Mouse (Mus musculus): ENCODE data around the gene Gdap1l1. TPM values are rescaled to one million over a fixed set of nuclear protein-coding genes. Genes with fewer than 3 reads are reported as not detected.

Gene Gdap1l1
- polyA plus RNA-seq, 1 experiment, result 3.1 TPM

DNA sequence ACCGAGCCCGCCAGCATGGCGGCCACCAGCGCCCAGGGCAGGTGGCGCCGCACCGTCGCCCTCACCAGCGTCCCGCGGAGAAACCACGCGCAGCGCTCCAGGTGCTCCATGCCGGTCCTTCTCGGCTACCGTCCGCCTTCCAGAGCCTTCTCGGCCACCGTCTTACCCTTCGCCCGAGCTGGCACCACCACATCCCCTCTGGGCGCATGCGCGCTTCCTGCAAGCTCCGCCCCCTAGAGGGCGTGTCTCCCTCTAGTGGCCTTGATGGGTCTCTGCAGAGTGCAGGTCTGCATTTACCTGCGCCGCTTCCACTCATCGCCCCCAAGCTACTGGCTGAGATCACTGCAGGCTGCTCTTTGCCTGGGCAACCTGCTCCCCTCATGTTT, 34.2 kb downstream of the Gdap1l1 start, which contains the start of gene Fitm2:
Gene Fitm2 (minus strand): TSS at position 164 of the 386 bp plus-strand sequence.
- H3K36me3 ChIP-seq (ENCODE audit: control insufficient read depth, insufficient read depth, low read length), result no peaks in the 10 kb centered on the region
- peak; percentile 97 for DNase-seq
- no peaks in the 10 kb centered on the region for H3K27me3 ChIP-seq (ENCODE audit: control insufficient read depth, insufficient read depth, low read length)
- under 1% methylated on average over 30 of the region's 30 CpGs for WGBS
- peak within 1 kb of the TSS; percentile 73 for H3K4me3 ChIP-seq (ENCODE audit: control insufficient read depth, insufficient read depth, low read length)
- peaks cover 8% of the 10 kb centered on the region; the same call in 1 of the 2 replicates for H3K4me1 ChIP-seq (replicated peaks; ENCODE audit: control insufficient read depth, insufficient read depth, low read length)
- H3K27ac ChIP-seq (ENCODE audit: control insufficient read depth, insufficient read depth, low read length), result no peak within 1 kb of the TSS
- TF ChIP-seq CTCF (IDR thresholded peaks at IDR 0.05; ENCODE audit: borderline replicate concordance, control insufficient read depth, extremely low read depth, insufficient read depth, low read length, poor library complexity) (peak; percentile 99), POLR2A (IDR thresholded peaks at IDR 0.05; ENCODE audit: control insufficient read depth, extremely low read depth, insufficient read depth, low read length, poor library complexity) (0 out of 2 replicates have a peak, but pooled peaks have one; percentile 11)

DNA sequence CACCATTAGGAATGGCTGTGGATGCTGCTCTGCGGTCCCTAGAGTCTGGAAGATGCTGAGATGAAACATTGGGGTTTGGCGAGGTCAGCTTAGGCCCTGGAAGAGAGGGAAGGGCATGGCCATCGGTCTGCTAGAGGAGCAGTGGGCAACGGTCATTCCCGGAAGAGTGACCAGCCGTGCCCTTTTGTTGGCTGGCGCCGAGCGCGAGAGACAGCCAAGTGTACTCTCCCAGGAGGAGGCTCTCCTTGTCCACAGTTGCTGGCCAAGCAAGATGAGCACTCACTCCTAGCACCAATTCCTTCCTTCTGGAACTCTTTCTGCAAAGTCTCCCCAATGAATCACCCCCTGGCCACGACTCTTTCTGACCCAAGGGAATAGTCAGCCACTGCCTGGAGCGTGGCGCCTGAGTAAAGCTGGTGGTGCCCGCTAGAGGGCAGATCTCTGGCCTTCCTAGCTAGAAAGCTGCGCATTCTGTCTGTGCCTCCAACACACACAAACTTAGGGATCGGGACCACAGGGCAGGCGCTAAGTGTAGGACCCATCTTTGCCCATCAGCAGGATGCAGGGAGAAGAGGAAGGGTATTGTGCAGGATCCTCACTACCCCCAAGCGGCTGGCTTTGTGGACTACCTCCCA, 42.0 kb downstream of the Gdap1l1 start:
- H3K36me3 ChIP-seq (ENCODE audit: control insufficient read depth, insufficient read depth, low read length), result no peaks in the 10 kb centered on the region
- H3K27ac ChIP-seq (ENCODE audit: control insufficient read depth, insufficient read depth, low read length), result no peak overlapping the region
- H3K4me1 ChIP-seq (replicated peaks; ENCODE audit: control insufficient read depth, insufficient read depth, low read length), result no peaks in the 10 kb centered on the region
- H3K4me3 ChIP-seq (ENCODE audit: control insufficient read depth, insufficient read depth, low read length), result no peak overlapping the region
- no peak for DNase-seq
- peaks cover 9% of the 10 kb centered on the region for H3K27me3 ChIP-seq (ENCODE audit: control insufficient read depth, insufficient read depth, low read length)
- 57% methylated on average over 18 of the region's 18 CpGs for WGBS
- TF ChIP-seq POLR2A (IDR thresholded peaks at IDR 0.05; ENCODE audit: control insufficient read depth, extremely low read depth, insufficient read depth, low read length, poor library complexity) (no peak), CTCF (IDR thresholded peaks at IDR 0.05; ENCODE audit: borderline replicate concordance, control insufficient read depth, extremely low read depth, insufficient read depth, low read length, poor library complexity) (no peak)

DNA sequence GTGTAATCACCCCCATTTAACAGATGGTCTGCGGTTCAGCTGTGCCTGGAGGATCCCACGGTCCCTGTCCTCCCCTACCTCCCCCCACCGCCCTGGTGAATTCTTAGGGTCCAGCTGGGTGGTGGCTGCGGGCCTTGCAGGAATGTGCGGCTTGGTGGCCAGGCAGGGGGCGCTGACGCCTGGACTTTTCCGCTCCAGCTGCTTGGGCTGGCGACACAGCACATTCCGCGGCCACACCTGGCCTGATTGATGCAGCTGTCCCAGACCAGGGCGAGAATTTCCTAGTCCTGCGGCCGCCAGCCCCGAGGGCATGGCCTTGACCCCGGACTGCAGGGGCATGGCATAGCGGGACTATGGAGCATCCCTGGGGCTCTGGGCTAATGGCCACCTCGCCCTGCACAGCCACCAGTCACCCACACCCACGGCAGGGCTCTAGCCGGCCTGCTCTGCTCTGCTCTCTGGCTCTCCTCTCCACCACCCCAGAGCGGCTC, 43.3 kb downstream of the Gdap1l1 start:
- DNase-seq, result no peak
- Histone ChIP-seq H3K4me1 (replicated peaks; ENCODE audit: control insufficient read depth, insufficient read depth, low read length) (no peaks in the 10 kb centered on the region), H3K27ac (ENCODE audit: control insufficient read depth, insufficient read depth, low read length) (no peak overlapping the region), H3K4me3 (ENCODE audit: control insufficient read depth, insufficient read depth, low read length) (no peak overlapping the region), H3K27me3 (ENCODE audit: control insufficient read depth, insufficient read depth, low read length) (peaks cover 9% of the 10 kb centered on the region), H3K36me3 (ENCODE audit: control insufficient read depth, insufficient read depth, low read length) (no peaks in the 10 kb centered on the region)
- TF ChIP-seq CTCF (IDR thresholded peaks at IDR 0.05; ENCODE audit: borderline replicate concordance, control insufficient read depth, extremely low read depth, insufficient read depth, low read length, poor library complexity) (no peak), POLR2A (IDR thresholded peaks at IDR 0.05; ENCODE audit: control insufficient read depth, extremely low read depth, insufficient read depth, low read length, poor library complexity) (no peak)
- WGBS, result 10% methylated on average over 21 of the region's 21 CpGs

DNA sequence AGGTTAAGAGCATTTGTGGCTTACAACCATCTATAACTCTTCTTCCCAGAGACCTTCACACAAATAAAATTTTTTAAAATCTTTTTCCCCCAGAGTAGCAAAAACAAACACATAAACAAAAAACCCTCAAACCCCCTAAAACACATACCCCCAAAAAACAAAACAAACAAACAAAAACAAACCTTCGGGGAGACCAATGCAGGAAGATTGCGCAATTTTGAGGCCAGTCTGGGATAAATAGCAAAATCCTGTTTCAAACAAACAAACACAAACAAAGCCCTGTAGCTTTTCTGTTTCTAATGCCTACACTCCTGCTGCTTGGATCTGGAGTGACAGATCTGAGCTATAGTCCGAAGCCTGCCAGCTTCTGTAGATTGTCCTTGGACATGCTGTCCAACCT, 49.1 kb downstream of the Gdap1l1 start:
- Histone ChIP-seq H3K27me3 (ENCODE audit: control insufficient read depth, insufficient read depth, low read length) (no peaks in the 10 kb centered on the region), H3K4me3 (ENCODE audit: control insufficient read depth, insufficient read depth, low read length) (no peak overlapping the region), H3K4me1 (replicated peaks; ENCODE audit: control insufficient read depth, insufficient read depth, low read length) (no peaks in the 10 kb centered on the region), H3K27ac (ENCODE audit: control insufficient read depth, insufficient read depth, low read length) (no peak overlapping the region), H3K36me3 (ENCODE audit: control insufficient read depth, insufficient read depth, low read length) (no peaks in the 10 kb centered on the region)
- TF ChIP-seq POLR2A (IDR thresholded peaks at IDR 0.05; ENCODE audit: control insufficient read depth, extremely low read depth, insufficient read depth, low read length, poor library complexity) (no peak), CTCF (IDR thresholded peaks at IDR 0.05; ENCODE audit: borderline replicate concordance, control insufficient read depth, extremely low read depth, insufficient read depth, low read length, poor library complexity) (no peak)
- no peak for DNase-seq
- WGBS, result 81% methylated on average over 3 of the region's 3 CpGs

DNA sequence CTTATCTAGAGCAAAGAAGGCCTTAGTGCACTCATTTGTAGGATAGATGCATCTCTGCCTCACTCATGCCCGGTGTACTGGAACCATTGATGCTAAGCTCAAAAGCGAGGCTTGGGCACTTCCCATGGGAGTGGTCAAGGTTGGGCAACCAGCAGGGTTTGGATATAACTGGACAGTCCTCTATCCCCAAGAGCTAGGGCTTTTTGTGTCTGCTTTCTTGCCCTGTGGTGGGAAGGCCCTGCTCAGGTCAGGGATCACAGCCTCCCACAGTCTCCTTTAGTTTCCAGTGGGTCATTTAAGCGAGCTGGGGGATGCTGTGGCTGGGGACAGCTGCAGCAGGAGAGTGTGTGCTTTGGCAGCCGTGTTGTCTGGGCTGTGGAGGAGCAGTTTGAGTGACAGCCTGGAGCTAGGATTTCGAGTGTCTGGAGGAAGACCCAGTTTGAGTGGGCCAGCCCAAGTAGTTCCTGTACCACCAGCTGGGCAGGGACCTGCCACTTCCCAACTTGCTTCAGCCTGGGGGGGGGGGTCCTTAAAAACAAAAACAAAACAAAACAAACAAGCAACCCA, 51.5 kb downstream of the Gdap1l1 start:
- WGBS, result 62% methylated on average over 5 of the region's 5 CpGs

DNA sequence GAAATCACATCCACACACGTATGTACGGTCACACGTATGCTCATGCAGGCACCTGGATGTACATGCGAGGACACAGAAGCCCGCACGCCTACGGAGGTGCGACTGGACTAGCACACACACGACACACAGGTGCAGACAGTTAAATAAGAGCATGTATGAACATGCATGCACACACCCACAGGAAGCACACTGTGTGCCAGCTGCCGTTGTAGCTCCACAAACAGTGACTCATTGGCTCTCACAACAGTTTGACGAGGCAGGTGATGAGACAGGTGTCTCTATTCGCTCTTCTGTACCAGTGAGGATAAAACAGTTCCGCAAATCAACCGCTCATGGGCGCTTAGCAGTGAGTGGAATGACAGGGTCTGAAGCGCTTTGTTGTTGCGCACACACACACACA, 52.4 kb downstream of the Gdap1l1 start:
- Histone ChIP-seq H3K36me3 (ENCODE audit: control insufficient read depth, insufficient read depth, low read length) (no peaks in the 10 kb centered on the region), H3K27ac (ENCODE audit: control insufficient read depth, insufficient read depth, low read length) (no peak overlapping the region), H3K27me3 (ENCODE audit: control insufficient read depth, insufficient read depth, low read length) (no peaks in the 10 kb centered on the region), H3K4me1 (replicated peaks; ENCODE audit: control insufficient read depth, insufficient read depth, low read length) (no peaks in the 10 kb centered on the region), H3K4me3 (ENCODE audit: control insufficient read depth, insufficient read depth, low read length) (no peak overlapping the region)
- no peak for TF ChIP-seq CTCF (IDR thresholded peaks at IDR 0.05; ENCODE audit: borderline replicate concordance, control insufficient read depth, extremely low read depth, insufficient read depth, low read length, poor library complexity)
- TF ChIP-seq POLR2A (IDR thresholded peaks at IDR 0.05; ENCODE audit: control insufficient read depth, extremely low read depth, insufficient read depth, low read length, poor library complexity), result no peak
- WGBS, result 89% methylated on average over 17 of the region's 17 CpGs
- DNase-seq, result no peak

More for the DNA sequence above, 51.5 kb downstream of the Gdap1l1 start:
- TF ChIP-seq CTCF (IDR thresholded peaks at IDR 0.05; ENCODE audit: borderline replicate concordance, control insufficient read depth, extremely low read depth, insufficient read depth, low read length, poor library complexity), result no peak
- no peaks in the 10 kb centered on the region for H3K27me3 ChIP-seq (ENCODE audit: control insufficient read depth, insufficient read depth, low read length)
- H3K4me1 ChIP-seq (replicated peaks; ENCODE audit: control insufficient read depth, insufficient read depth, low read length), result no peaks in the 10 kb centered on the region
- H3K36me3 ChIP-seq (ENCODE audit: control insufficient read depth, insufficient read depth, low read length), result no peaks in the 10 kb centered on the region
- DNase-seq, result no peak
- no peak overlapping the region for H3K4me3 ChIP-seq (ENCODE audit: control insufficient read depth, insufficient read depth, low read length)
- no peak overlapping the region for H3K27ac ChIP-seq (ENCODE audit: control insufficient read depth, insufficient read depth, low read length)

Measured in thymus, adult 2 months (tissue).